Mouse (Mus musculus): ENCODE results near the gene Atp8a2.

GRCm38 (mm10) chr14:60194606-60195005 is 2.4 kb downstream of the Atp8a2 start:
- TF ChIP-seq CTCF (conservative IDR thresholded peaks at IDR 0.05; ENCODE audit: insufficient read depth, insufficient read length, low read depth, low read length) (no peak), POLR2A (IDR thresholded peaks at IDR 0.05; ENCODE audit: low read depth, low read length) (no peak)

Data from kidney, adult 2 months (tissue).